Comparison of ENCODE assay signal across 34 mouse cellular contexts in the genomic region with DNA sequence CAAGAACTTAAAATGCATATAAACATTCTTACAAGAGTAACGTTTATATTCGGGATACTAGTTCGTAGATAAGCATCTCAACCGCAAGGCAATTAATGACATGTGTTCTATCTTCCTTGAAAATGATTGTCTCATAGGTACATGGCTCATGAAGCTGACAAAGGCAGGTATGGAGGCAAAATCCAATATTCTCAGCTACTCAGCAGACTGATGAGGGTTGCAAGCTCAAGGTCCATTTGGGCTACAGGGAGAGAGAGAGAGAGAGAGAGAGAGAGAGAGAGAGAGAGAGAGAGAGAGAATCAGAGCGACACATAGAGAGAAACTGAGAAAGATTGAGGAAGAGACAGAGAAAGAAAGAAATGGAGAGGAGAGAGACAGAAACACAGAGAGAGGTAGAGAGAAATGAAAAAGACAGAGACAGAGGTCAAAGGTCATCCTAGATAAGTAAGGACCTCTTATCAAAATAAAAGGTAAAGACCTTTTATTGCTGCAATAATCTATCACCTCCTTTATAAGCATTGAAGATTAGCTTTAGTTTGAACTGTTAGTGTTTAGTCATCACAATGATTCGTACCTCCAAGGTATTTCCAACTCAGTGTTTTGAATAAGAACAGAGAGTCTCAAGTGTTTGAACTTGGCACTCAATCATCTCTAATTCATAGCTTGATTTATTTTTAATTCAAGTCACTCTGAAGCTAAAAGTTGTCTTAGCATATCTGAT. TPM values are rescaled to one million over a fixed set of nuclear protein-coding genes. Genes with fewer than 3 reads are reported as not detected.
"Had no signal": no experiment of that assay in that cellular context is flagged by ENCODE, and none has a peak within 500 bp of the region (broad histone marks: within the 10 kb centered on the region; RNA-seq: fewer than 3 reads in every experiment).

No protein-coding gene starts in this region.

- H3K4me3 ChIP-seq: heart, embryonic 10.5 days; heart, embryonic 12.5 days; heart, embryonic 13.5 days; heart, embryonic 15.5 days; hindbrain, embryonic 10.5 days; hindbrain, embryonic 12.5 days; hindbrain, embryonic 13.5 days; hindbrain, embryonic 15.5 days; kidney, embryonic 15.5 days; layer of hippocampus, adult 2 months; left cerebral cortex, adult 2 months had no signal

- DNase-seq: heart, postnatal 10 days; heart, postnatal 14 days; heart, postnatal 36 days; heart, postnatal 4 days; kidney, adult 11 months; kidney, adult 18-20 months; kidney, adult 2 months; kidney, adult 8-10 months; kidney, adult 9 months; kidney, postnatal 10 days; kidney, postnatal 14 days; kidney, postnatal 25 days; kidney, postnatal 36 days; kidney, postnatal 4 days; layer of hippocampus, adult 9-11 months; layer of hippocampus, postnatal 36 days had no signal

- H3K9me3 ChIP-seq: heart, embryonic 10.5 days; heart, embryonic 12.5 days; heart, embryonic 13.5 days; heart, embryonic 15.5 days; hindbrain, embryonic 10.5 days; hindbrain, embryonic 12.5 days; hindbrain, embryonic 13.5 days; hindbrain, embryonic 15.5 days; kidney, embryonic 15.5 days had no signal

- H3K9ac ChIP-seq: heart, embryonic 12.5 days; heart, embryonic 13.5 days; heart, embryonic 15.5 days; hindbrain, embryonic 12.5 days; hindbrain, embryonic 13.5 days; hindbrain, embryonic 14.5 days; hindbrain, embryonic 15.5 days; kidney, embryonic 15.5 days had no signal

- H3K4me1 ChIP-seq: heart, embryonic 10.5 days; heart, embryonic 12.5 days; heart, embryonic 13.5 days; heart, embryonic 15.5 days; hindbrain, embryonic 10.5 days; hindbrain, embryonic 12.5 days; hindbrain, embryonic 13.5 days; hindbrain, embryonic 15.5 days; kidney, embryonic 15.5 days had no signal

- H3K27me3 ChIP-seq: heart, embryonic 12.5 days; heart, embryonic 13.5 days; heart, embryonic 15.5 days; hindbrain, embryonic 12.5 days; hindbrain, embryonic 13.5 days; hindbrain, embryonic 15.5 days; kidney, embryonic 15.5 days had no signal

- H3K27ac ChIP-seq: heart, embryonic 10.5 days; heart, embryonic 13.5 days; heart, embryonic 15.5 days; hindbrain, embryonic 10.5 days; hindbrain, embryonic 12.5 days; hindbrain, embryonic 13.5 days; hindbrain, embryonic 14.5 days; hindbrain, embryonic 15.5 days; hindbrain, postnatal 0 days; kidney, embryonic 15.5 days; kidney, postnatal 0 days; layer of hippocampus, adult 2 months; left cerebral cortex, adult 2 months had no signal

- H3K4me2 ChIP-seq: heart, embryonic 11.5 days; heart, embryonic 12.5 days; heart, embryonic 13.5 days; heart, embryonic 15.5 days; hindbrain, embryonic 12.5 days; hindbrain, embryonic 13.5 days; hindbrain, embryonic 14.5 days; hindbrain, embryonic 15.5 days; kidney, embryonic 15.5 days had no signal

- H3K36me3 ChIP-seq: heart, embryonic 10.5 days; heart, embryonic 12.5 days; hindbrain, embryonic 10.5 days; hindbrain, embryonic 12.5 days; hindbrain, embryonic 13.5 days; hindbrain, embryonic 15.5 days; kidney, embryonic 15.5 days had no signal

- ATAC-seq: hindbrain, embryonic 16.5 days; hindbrain, postnatal 0 days; inflammation-experienced regulatory T-cells, adult 6 months had no signal

RNA-seq across cellular contexts. Expression of a gene that starts 8.0 kb away (rescaled TPM):
- total RNA-seq: hematopoietic stem cell, adult 5-6 weeks had no signal
- polyA plus RNA-seq: inflammation-experienced regulatory T-cells, adult 6 months had no signal
